Mouse (Mus musculus): ENCODE data around the gene Enpp1.

- TF ChIP-seq POLR2A (IDR thresholded peaks at IDR 0.05; ENCODE audit: control insufficient read depth, extremely low read depth, insufficient read depth, low read length, poor library complexity) = no peak
- TF ChIP-seq CTCF (IDR thresholded peaks at IDR 0.05; ENCODE audit: borderline replicate concordance, control insufficient read depth, extremely low read depth, insufficient read depth, low read length, poor library complexity) = no peak
Measured at GRCm38 (mm10) chr10:24645169-24645568, 66.8 kb downstream of the Enpp1 start.
